Mouse (Mus musculus): ENCODE results near the gene Itgal. TPM values are rescaled to one million over a fixed set of nuclear protein-coding genes. Genes with fewer than 3 reads are reported as not detected.
"Not testable (repeated sequence)": the region's sequence is repeated elsewhere in the genome, so short reads cannot be mapped to it uniquely, and the experiment has no call there.

Itgal gene
- total RNA-seq, 2 experiments from 2014 or later, result 1.9 to 4.1 TPM

GRCm38 (mm10) chr7:127342332-127342731 is 46.3 kb downstream of the Itgal start:
- no peak for DNase-seq

GRCm38 (mm10) chr7:127342888-127343287 is 46.8 kb downstream of the Itgal start:
- no peak for DNase-seq

GRCm38 (mm10) chr7:127343351-127344019 is 47.4 kb downstream of the Itgal start:
- DNase-seq, result no peak

GRCm38 (mm10) chr7:127344371-127344770 is 48.3 kb downstream of the Itgal start:
- peak; percentile 11 to 25 for DNase-seq

- no peak for DNase-seq
These were observed 49.0 kb downstream of the Itgal start for GRCm38 (mm10) chr7:127345092-127345491.

- peak; percentile 95 to 98 for DNase-seq
These were observed 49.7 kb downstream of the Itgal start, which contains the start of gene Zfp768 for GRCm38 (mm10) chr7:127345512-127346325. Gene Zfp768, minus strand, starts transcription at chr7:127345589.

- DNase-seq, result peak in 1 of 2 experiments; percentile 10
These were observed 50.6 kb downstream of the Itgal start for GRCm38 (mm10) chr7:127346676-127347075.

GRCm38 (mm10) chr7:127351230-127352004 is 55.4 kb downstream of the Itgal start:
- no peak for DNase-seq

GRCm38 (mm10) chr7:127355796-127356195 is 59.7 kb downstream of the Itgal start:
- DNase-seq, result no peak

GRCm38 (mm10) chr7:127357871-127358270 is 61.8 kb downstream of the Itgal start:
- no peak for DNase-seq

GRCm38 (mm10) chr7:127358472-127358871 is 62.4 kb downstream of the Itgal start:
- DNase-seq, result no peak

- DNase-seq, result no peak
These were observed 64.2 kb downstream of the Itgal start for GRCm38 (mm10) chr7:127360265-127360664.

GRCm38 (mm10) chr7:127361449-127361848 is 65.4 kb downstream of the Itgal start:
- DNase-seq, result no peak

- peak in 1 of 2 experiments; percentile 69 for DNase-seq
These were observed 66.4 kb downstream of the Itgal start for GRCm38 (mm10) chr7:127362418-127362817.

GRCm38 (mm10) chr7:127363475-127363921 is 67.4 kb downstream of the Itgal start:
- DNase-seq, result peak in 1 of 2 experiments; percentile 37

GRCm38 (mm10) chr7:127364166-127364565 is 68.1 kb downstream of the Itgal start:
- DNase-seq, result peak in 1 of 2 experiments; percentile 37

GRCm38 (mm10) chr7:127366249-127366648 is 70.2 kb downstream of the Itgal start:
- no peak for DNase-seq

GRCm38 (mm10) chr7:127371213-127371612 is 75.2 kb downstream of the Itgal start:
- DNase-seq, result no peak

- not testable (repeated sequence) for DNase-seq
These were observed 75.8 kb downstream of the Itgal start for GRCm38 (mm10) chr7:127371870-127372269.

- DNase-seq, result peak; percentile 97 to 98
These were observed 79.5 kb downstream of the Itgal start, which contains the start of gene Zfp747 for GRCm38 (mm10) chr7:127375271-127376245. Gene Zfp747, minus strand, starts transcription at chr7:127376050.

- DNase-seq, result no peak
These were observed 82.4 kb downstream of the Itgal start for GRCm38 (mm10) chr7:127378310-127378921.
